Mouse (Mus musculus) limb, embryonic 12.5 days (tissue): ENCODE results near the gene F13a1. TPM values are rescaled to one million over a fixed set of nuclear protein-coding genes. Genes with fewer than 3 reads are reported as not detected.

ENCODE experiments used
- ATAC-seq: fragments of 200-750 bp; cut with Nextera tagmentation; 2 replicates; pipeline ENCODE4 v1.8.0; 2017; ENCODE audit warnings: low read depth, moderate TSS enrichment; ENCODE audit not compliant: insufficient number of reproducible peaks, insufficient read depth, low FRiP score, low TSS enrichment
- H3K27ac ChIP-seq: fragments of 300-500 bp; sonication (generic); 2 replicates; pipeline ENCODE4 v1.5.1; 2016; ENCODE audit warnings: mild to moderate bottlenecking, moderate library complexity
- H3K27me3 ChIP-seq: fragments of 300-500 bp; sonication (generic); 2 replicates; pipeline ENCODE4 v1.6.1; 2016; ENCODE audit warnings: mild to moderate bottlenecking, moderate library complexity
- H3K36me3 ChIP-seq: fragments of 300-500 bp; sonication (generic); 2 replicates; pipeline ENCODE4 v1.6.1; 2016; ENCODE audit warnings: mild to moderate bottlenecking, moderate library complexity
- H3K4me1 ChIP-seq: fragments of 300-500 bp; sonication (generic); replicated peaks from 2 replicates; pipeline ENCODE4 v1.6.1; 2016
- H3K4me2 ChIP-seq: fragments of 300-500 bp; sonication (generic); 2 replicates; pipeline ENCODE4 v1.6.1; 2016; ENCODE audit warnings: mild to moderate bottlenecking, moderate library complexity
- H3K4me3 ChIP-seq: fragments of 300-500 bp; sonication (generic); replicated peaks from 2 replicates; pipeline ENCODE4 v1.5.1; 2016; ENCODE audit warnings: mild to moderate bottlenecking
- H3K9ac ChIP-seq: fragments of 300-500 bp; sonication (generic); replicated peaks from 2 replicates; pipeline ENCODE4 v1.6.1; 2016; ENCODE audit warnings: mild to moderate bottlenecking, moderate library complexity
- H3K9me3 ChIP-seq: fragments of 300-500 bp; sonication (generic); 2 replicates; pipeline ENCODE4 v1.6.1; 2016; ENCODE audit warnings: mild to moderate bottlenecking, moderate library complexity
- WGBS: fragments of 180-500 bp; shearing (Covaris S2); methylation state at CpG from one replicate; pipeline ENCODE4 v1.1.7; 2016; 5-methylcytosine and 5-hydroxymethylcytosine counted together
- polyA plus RNA-seq: library from polyadenylated mRNA; unstranded; fragments of >200 nt; fragmentation: Nextera tagmentation; extraction: Ambion mirVana; gene quantifications from 2 replicates; pipeline ENCODE4 v1.2.1, GENCODE M21; 2016

F13a1 gene
- 4.3 and 5.0 TPM in 2 replicates for polyA plus RNA-seq

- Histone ChIP-seq H3K9ac (no peak within 1 kb of the TSS), H3K9me3 (no peaks in the 10 kb centered on the region), H3K27me3 (no peaks in the 10 kb centered on the region), H3K27ac (no peak within 1 kb of the TSS), H3K4me2 (no peak within 1 kb of the TSS), H3K36me3 (no peaks in the 10 kb centered on the region), H3K4me1 (no peaks in the 10 kb centered on the region), H3K4me3 (no peak within 1 kb of the TSS)
- 60% methylated on average over 3 of the region's 3 CpGs for WGBS
- no peak for ATAC-seq
Measured at GRCm38 (mm10) chr13:37050126-37050525, at the start of gene F13a1. Gene F13a1 (minus strand): TSS chr13:37050244.

DNA sequence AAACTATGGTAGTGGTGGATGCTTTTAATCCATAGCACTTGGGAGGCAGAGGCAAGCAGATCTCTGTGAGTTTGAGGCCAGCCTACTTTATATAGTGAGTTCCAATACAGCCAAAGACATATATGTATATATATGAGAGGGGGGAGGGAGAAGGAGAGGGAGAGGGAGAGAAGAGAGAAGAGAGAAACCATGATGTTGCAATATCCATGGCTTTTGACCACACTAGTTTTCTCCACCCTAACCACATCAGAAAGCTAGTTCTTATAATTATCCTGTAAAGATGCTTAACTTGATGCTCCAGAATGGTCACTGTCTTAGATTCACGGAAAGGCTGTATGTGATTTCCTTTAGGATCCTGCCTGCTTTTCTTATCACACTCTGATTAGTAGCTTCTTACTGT is 41.6 kb upstream of the F13a1 start:
- no peak for ATAC-seq
- no peak overlapping the region for H3K9ac ChIP-seq
- H3K4me1 ChIP-seq = no peaks in the 10 kb centered on the region
- H3K36me3 ChIP-seq = no peaks in the 10 kb centered on the region
- 100% methylated on average over 1 of the region's 1 CpGs for WGBS
- no peak overlapping the region for H3K4me2 ChIP-seq
- no peak overlapping the region for H3K4me3 ChIP-seq
- H3K9me3 ChIP-seq = no peaks in the 10 kb centered on the region
- no peaks in the 10 kb centered on the region for H3K27me3 ChIP-seq
- H3K27ac ChIP-seq = no peak overlapping the region

- Histone ChIP-seq H3K4me3 (no peak overlapping the region), H3K27ac (no peak overlapping the region), H3K36me3 (no peaks in the 10 kb centered on the region), H3K9ac (no peak overlapping the region), H3K27me3 (no peaks in the 10 kb centered on the region), H3K4me1 (no peaks in the 10 kb centered on the region), H3K9me3 (no peaks in the 10 kb centered on the region), H3K4me2 (no peak overlapping the region)
- no peak for ATAC-seq
- WGBS = 83% methylated on average over 6 of the region's 6 CpGs
Measured at GRCm38 (mm10) chr13:37089104-37089503, 39.1 kb upstream of the F13a1 start.

GRCm38 (mm10) chr13:37081506-37082241 is 31.6 kb upstream of the F13a1 start:
- Histone ChIP-seq H3K27me3 (no peaks in the 10 kb centered on the region), H3K9me3 (no peaks in the 10 kb centered on the region), H3K9ac (no peak overlapping the region), H3K4me2 (no peak overlapping the region), H3K36me3 (no peaks in the 10 kb centered on the region), H3K27ac (no peak overlapping the region), H3K4me3 (no peak overlapping the region), H3K4me1 (peaks cover 6% of the 10 kb centered on the region)
- WGBS = 57% methylated on average over 13 of the region's 13 CpGs
- no peak for ATAC-seq

GRCm38 (mm10) chr13:37071390-37071789 is 21.3 kb upstream of the F13a1 start:
- no peaks in the 10 kb centered on the region for H3K27me3 ChIP-seq
- H3K4me3 ChIP-seq = no peak overlapping the region
- no peak overlapping the region for H3K9ac ChIP-seq
- no peak overlapping the region for H3K27ac ChIP-seq
- no peaks in the 10 kb centered on the region for H3K9me3 ChIP-seq
- no peak overlapping the region for H3K4me2 ChIP-seq
- no peaks in the 10 kb centered on the region for H3K4me1 ChIP-seq
- 82% methylated on average over 3 of the region's 3 CpGs for WGBS
- no peak for ATAC-seq
- no peaks in the 10 kb centered on the region for H3K36me3 ChIP-seq

DNA sequence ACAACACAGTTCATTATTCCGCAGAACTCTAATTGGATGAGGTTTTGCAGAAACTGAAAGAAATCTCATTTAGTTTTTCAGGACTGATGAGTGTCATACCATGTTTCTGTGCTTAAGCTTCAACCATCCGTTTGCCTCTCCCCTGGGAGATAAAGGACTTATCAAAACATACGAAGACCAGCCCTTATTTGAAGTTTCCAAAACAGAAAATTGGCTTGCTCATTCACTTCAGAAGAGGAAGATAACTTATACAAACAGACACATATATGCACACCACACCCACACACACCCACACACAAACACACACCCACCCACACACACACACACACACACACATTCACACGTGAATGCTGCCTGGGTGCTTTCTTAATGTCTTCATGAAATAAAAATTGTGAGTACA is 20.8 kb upstream of the F13a1 start:
- Histone ChIP-seq H3K27me3 (no peaks in the 10 kb centered on the region), H3K4me1 (no peaks in the 10 kb centered on the region), H3K27ac (no peak overlapping the region), H3K4me3 (no peak overlapping the region), H3K9ac (no peak overlapping the region), H3K36me3 (no peaks in the 10 kb centered on the region), H3K9me3 (no peaks in the 10 kb centered on the region), H3K4me2 (no peak overlapping the region)
- 82% methylated on average over 4 of the region's 4 CpGs for WGBS
- ATAC-seq = no peak

- H3K4me1 ChIP-seq = peaks cover 27% of the 10 kb centered on the region
- no peaks in the 10 kb centered on the region for H3K36me3 ChIP-seq
- no peak overlapping the region for H3K4me3 ChIP-seq
- no peaks in the 10 kb centered on the region for H3K27me3 ChIP-seq
- peak overlapping the region; percentile 76; the same call in 1 of the 2 replicates for H3K27ac ChIP-seq
- WGBS = 14% methylated on average over 5 of the region's 5 CpGs
- H3K4me2 ChIP-seq = no peak overlapping the region
- ATAC-seq = 0 out of 2 replicates have a peak, but pooled peaks have one; percentile 60
- no peaks in the 10 kb centered on the region for H3K9me3 ChIP-seq
- H3K9ac ChIP-seq = no peak overlapping the region
Measured at GRCm38 (mm10) chr13:37060810-37061209, 10.8 kb upstream of the F13a1 start.

DNA sequence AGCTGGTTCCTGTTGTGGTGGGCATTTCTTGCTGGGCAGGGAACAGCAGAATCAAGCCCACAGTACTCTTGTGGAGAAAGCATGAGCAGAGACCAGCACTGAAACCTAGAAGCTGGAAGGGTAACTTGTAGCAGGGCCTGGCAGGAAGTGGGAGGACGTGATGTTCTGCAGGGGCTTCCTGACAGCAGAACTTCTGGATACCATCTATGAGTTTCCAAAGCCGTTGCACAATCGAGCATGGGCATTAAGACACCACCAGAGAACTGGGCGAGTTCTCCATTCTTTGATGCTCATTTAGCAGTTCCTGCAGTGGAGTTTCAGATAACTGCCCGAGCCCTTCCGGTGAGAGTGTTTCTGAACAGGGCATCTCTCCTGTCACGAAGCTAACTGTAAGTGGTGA is 6.6 kb upstream of the F13a1 start:
- Histone ChIP-seq H3K9me3 (no peaks in the 10 kb centered on the region), H3K36me3 (no peaks in the 10 kb centered on the region), H3K4me3 (no peak overlapping the region), H3K9ac (no peak overlapping the region), H3K27ac (no peak overlapping the region), H3K4me2 (no peak overlapping the region), H3K27me3 (no peaks in the 10 kb centered on the region), H3K4me1 (peaks cover 24% of the 10 kb centered on the region)
- no peak for ATAC-seq
- 91% methylated on average over 7 of the region's 7 CpGs for WGBS

DNA sequence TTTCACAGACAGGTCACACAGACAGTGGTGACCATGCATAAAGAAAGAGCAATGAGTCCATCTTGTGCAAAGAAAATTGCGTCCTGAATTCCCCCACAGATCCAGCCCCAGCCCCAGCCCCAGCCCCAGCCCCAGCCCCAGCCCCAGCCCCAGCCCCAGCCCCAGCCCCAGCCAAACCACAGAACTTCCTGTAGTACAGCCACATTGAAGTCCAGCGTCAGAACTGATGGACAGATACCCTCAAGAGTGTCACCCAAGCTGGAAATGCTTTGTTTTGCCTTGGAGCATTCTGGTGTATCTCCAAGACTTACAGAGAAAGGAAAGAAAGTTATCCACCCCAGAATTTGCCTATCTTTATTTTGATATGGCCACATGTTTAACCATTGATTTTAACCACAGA is 413 bp downstream of the F13a1 start:
- Histone ChIP-seq H3K27ac (no peak overlapping the region), H3K9me3 (no peaks in the 10 kb centered on the region), H3K9ac (no peak overlapping the region), H3K36me3 (no peaks in the 10 kb centered on the region), H3K4me1 (no peaks in the 10 kb centered on the region), H3K4me2 (no peak overlapping the region), H3K27me3 (no peaks in the 10 kb centered on the region), H3K4me3 (no peak overlapping the region)
- WGBS = 82% methylated on average over 2 of the region's 2 CpGs
- no peak for ATAC-seq

DNA sequence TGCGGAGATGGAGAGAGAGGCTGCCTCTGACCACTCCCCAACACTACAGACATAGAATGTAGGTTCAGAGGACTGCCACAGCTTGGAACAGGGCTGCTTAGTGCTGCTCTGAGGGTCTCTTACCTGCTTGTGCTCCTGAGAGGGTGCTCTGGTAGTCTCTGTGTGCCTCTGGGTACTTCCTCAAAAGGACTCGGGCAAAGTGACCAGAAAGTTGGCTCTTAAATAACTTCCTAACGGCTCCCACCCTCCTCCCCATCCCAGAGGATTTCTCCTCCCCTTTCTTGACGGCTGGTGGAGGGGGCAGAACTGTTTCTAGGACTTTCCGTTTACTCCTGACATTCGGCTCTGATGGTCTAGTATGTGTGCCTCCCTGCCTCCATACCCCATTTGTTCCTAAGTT is 1.0 kb downstream of the F13a1 start:
- Histone ChIP-seq H3K9ac (no peak overlapping the region), H3K4me2 (no peak overlapping the region), H3K27ac (no peak overlapping the region), H3K36me3 (no peaks in the 10 kb centered on the region), H3K4me1 (no peaks in the 10 kb centered on the region), H3K27me3 (no peaks in the 10 kb centered on the region), H3K9me3 (no peaks in the 10 kb centered on the region), H3K4me3 (no peak overlapping the region)
- WGBS = 65% methylated on average over 6 of the region's 6 CpGs
- ATAC-seq = no peak

- ATAC-seq = no peak
Measured at GRCm38 (mm10) chr13:37045005-37045404, 5.0 kb downstream of the F13a1 start.

DNA sequence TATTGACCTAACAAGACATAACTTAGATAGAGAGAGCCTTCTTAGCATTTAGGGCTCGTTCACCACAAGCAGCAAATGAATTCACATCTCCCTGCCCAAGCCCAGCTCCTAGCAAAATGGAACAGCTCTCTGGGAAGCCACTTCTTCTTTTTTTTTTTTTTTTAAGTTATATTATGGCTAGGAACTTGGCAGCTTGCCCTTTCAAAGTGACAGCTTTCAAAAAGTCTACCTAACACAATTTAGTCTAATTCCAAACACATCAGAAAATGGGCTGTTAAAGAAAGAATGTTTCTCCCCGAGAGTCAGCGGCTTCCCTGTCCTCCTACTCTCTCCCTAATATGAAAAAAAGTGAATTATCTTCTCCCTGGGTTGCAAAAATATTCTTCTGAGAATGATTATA is 15.3 kb downstream of the F13a1 start:
- whole genome bisulfite sequencing = 84% methylated on average over 3 of the region's 3 CpGs
- Histone ChIP-seq H3K27me3 (no peaks in the 10 kb centered on the region), H3K4me2 (no peak overlapping the region), H3K4me1 (no peaks in the 10 kb centered on the region), H3K27ac (no peak overlapping the region), H3K36me3 (no peaks in the 10 kb centered on the region), H3K9ac (no peak overlapping the region), H3K4me3 (no peak overlapping the region), H3K9me3 (no peaks in the 10 kb centered on the region)
- no peak for ATAC-seq

More at GRCm38 (mm10) chr13:37045005-37045404, 5.0 kb downstream of the F13a1 start:
- H3K27ac ChIP-seq = no peak overlapping the region
- no peaks in the 10 kb centered on the region for H3K27me3 ChIP-seq
- H3K4me1 ChIP-seq = no peaks in the 10 kb centered on the region
- 88% methylated on average over 3 of the region's 3 CpGs for WGBS
- H3K4me2 ChIP-seq = no peak overlapping the region
- H3K9ac ChIP-seq = no peak overlapping the region
- H3K9me3 ChIP-seq = no peaks in the 10 kb centered on the region
- no peak overlapping the region for H3K4me3 ChIP-seq
- no peaks in the 10 kb centered on the region for H3K36me3 ChIP-seq
